In genomic region chr15:103501186-103501585, GRCm38 (mm10) we compare ENCODE assay signal across 33 mouse cellular contexts. TPM values are rescaled to one million over a fixed set of nuclear protein-coding genes. Genes with fewer than 3 reads are reported as not detected.
DNase-seq lines count a peak whose midpoint lies in the region; ATAC-seq lines count a peak whose summit lies in the region.
"Had no signal": no experiment of that assay in that cellular context is flagged by ENCODE, and none has a peak within 500 bp of the region (broad histone marks: within the 10 kb centered on the region; RNA-seq: fewer than 3 reads in every experiment).

No protein-coding gene starts in this region.

- H3K9ac ChIP-seq in midbrain, embryonic 11.5 days (ENCODE audit: low read length) = no peak overlapping the region
- no peak overlapping the region for H3K9ac ChIP-seq in midbrain, embryonic 14.5 days (replicated peaks; ENCODE audit: low read length)
- H3K9ac ChIP-seq: forebrain, embryonic 13.5 days; heart, embryonic 13.5 days; hindbrain, embryonic 13.5 days had no signal

- H3K27me3 ChIP-seq in midbrain, embryonic 11.5 days (ENCODE audit: control insufficient read depth, insufficient read depth, low read length) = peaks cover 4% of the 10 kb centered on the region; the same call in 1 of the 2 replicates
- no peaks in the 10 kb centered on the region for H3K27me3 ChIP-seq in midbrain, embryonic 14.5 days (ENCODE audit: control insufficient read depth, insufficient read depth, low read length)
- no peaks in the 10 kb centered on the region for H3K27me3 ChIP-seq in splenic B cell, adult 2 months (ENCODE audit: control insufficient read depth, insufficient read depth, low read length, poor library complexity, severe bottlenecking)
- H3K27me3 ChIP-seq: forebrain, embryonic 13.5 days had no signal

- no peak overlapping the region for H3K4me2 ChIP-seq in midbrain, embryonic 11.5 days
- no peak overlapping the region for H3K4me2 ChIP-seq in midbrain, embryonic 14.5 days (ENCODE audit: low read length)
- H3K4me2 ChIP-seq: heart, embryonic 13.5 days; hindbrain, embryonic 13.5 days had no signal

- no peaks in the 10 kb centered on the region for H3K36me3 ChIP-seq in midbrain, embryonic 11.5 days (ENCODE audit: control insufficient read depth, insufficient read depth, low read length)
- H3K36me3 ChIP-seq in midbrain, embryonic 14.5 days (ENCODE audit: control insufficient read depth, insufficient read depth, low read length) = no peaks in the 10 kb centered on the region
- H3K36me3 ChIP-seq in splenic B cell, adult 2 months (ENCODE audit: control insufficient read depth, insufficient read depth, low read length, poor library complexity, severe bottlenecking) = peaks cover 8% of the 10 kb centered on the region; the same call in 1 of the 2 replicates
- H3K36me3 ChIP-seq: forebrain, embryonic 10.5 days; heart, embryonic 10.5 days; heart, embryonic 13.5 days; hindbrain, embryonic 10.5 days; hindbrain, embryonic 13.5 days had no signal

- H3K4me1 ChIP-seq in midbrain, embryonic 11.5 days (ENCODE audit: control insufficient read depth, insufficient read depth, low read length) = peaks cover 7% of the 10 kb centered on the region
- H3K4me1 ChIP-seq in midbrain, embryonic 14.5 days (ENCODE audit: control insufficient read depth, insufficient read depth, low read length) = peaks cover 33% of the 10 kb centered on the region

- no peak for ATAC-seq in midbrain, embryonic 11.5 days (ENCODE audit: low FRiP score)
- ATAC-seq in midbrain, embryonic 14.5 days (ENCODE audit: low FRiP score, low TSS enrichment) = no peak
- ATAC-seq: activated CD4-positive, CD25-positive, alpha-beta regulatory T cell, adult 4 months; forebrain, embryonic 13.5 days; forebrain, embryonic 16.5 days; hindbrain, embryonic 16.5 days had no signal

- WGBS in midbrain, embryonic 11.5 days = 78% methylated on average over 2 of the region's 2 CpGs
- 68% methylated on average over 2 of the region's 2 CpGs for WGBS in midbrain, embryonic 14.5 days

- no peak overlapping the region for H3K27ac ChIP-seq in midbrain, embryonic 11.5 days (ENCODE audit: low read depth, low read length)
- no peak overlapping the region for H3K27ac ChIP-seq in midbrain, embryonic 14.5 days (replicated peaks; ENCODE audit: low read depth, low read length)
- H3K27ac ChIP-seq: forebrain, embryonic 10.5 days; forebrain, embryonic 13.5 days; heart, adult 2 months; heart, embryonic 10.5 days; heart, embryonic 13.5 days; hindbrain, embryonic 10.5 days; hindbrain, embryonic 13.5 days had no signal

- no peaks in the 10 kb centered on the region for H3K9me3 ChIP-seq in midbrain, embryonic 11.5 days (ENCODE audit: control insufficient read depth, low read length)
- no peaks in the 10 kb centered on the region for H3K9me3 ChIP-seq in midbrain, embryonic 14.5 days (ENCODE audit: control insufficient read depth, low read length)
- H3K9me3 ChIP-seq: forebrain, embryonic 10.5 days; forebrain, embryonic 13.5 days; heart, embryonic 10.5 days; heart, embryonic 13.5 days; hindbrain, embryonic 10.5 days; hindbrain, embryonic 13.5 days had no signal

- no peak overlapping the region for H3K4me3 ChIP-seq in midbrain, embryonic 11.5 days (ENCODE audit: low read depth, low read length)
- H3K4me3 ChIP-seq in midbrain, embryonic 14.5 days (replicated peaks; ENCODE audit: low read depth, low read length) = no peak overlapping the region
- H3K4me3 ChIP-seq: forebrain, embryonic 10.5 days; forebrain, embryonic 13.5 days; heart, adult 2 months; heart, embryonic 10.5 days; heart, embryonic 13.5 days; hindbrain, embryonic 10.5 days; hindbrain, embryonic 13.5 days had no signal

- intact Hi-C loops in heart, postnatal 25 days (cut with DNase I) = no loop called here

- DNase-seq in midbrain, embryonic 11.5 days (ENCODE audit: low spot score, missing footprints) = peak; percentile 67
- no peak for DNase-seq in midbrain, embryonic 14.5 days
- peak; percentile 22 for DNase-seq in induced T-regulatory cell, adult 2 months (ENCODE audit: low read depth)
- DNase-seq in splenic B cell, adult 2 months (ENCODE audit: low read depth, low spot score) = peak; percentile 21
- DNase-seq in heart, postnatal 25 days (ENCODE audit: low spot score) = no peak
- no peak for DNase-seq in T-cell, adult 2 months (ENCODE audit: low spot score)
- DNase-seq: adrenal gland, postnatal 10 days; adrenal gland, postnatal 36 days; cerebellum, adult 18-20 months; cerebellum, adult 9-10 months; cerebellum, postnatal 14 days; gastrocnemius, postnatal 10 days; gastrocnemius, postnatal 36 days; heart, adult 2 months; heart, postnatal 36 days had no signal

RNA-seq across cellular contexts. Expression of gene Pde1b, which starts 1.6 kb away (rescaled TPM):
- polyA plus RNA-seq in midbrain, embryonic 11.5 days (2014; fragmentation: Nextera tagmentation; extraction: Ambion mirVana) = 31.8 and 35.6 TPM in 2 replicates
- polyA plus RNA-seq in midbrain, embryonic 14.5 days (2014; fragmentation: Nextera tagmentation; extraction: Ambion mirVana) = 81.6 and 90.8 TPM in 2 replicates
- total RNA-seq in heart, postnatal 25 days (2021) = 1 to 10 TPM; 1.1 to 1.4 TPM

RNA-seq across cellular contexts. Expression of gene Ppp1r1a, which starts 36.6 kb away (rescaled TPM):
- polyA plus RNA-seq in midbrain, embryonic 11.5 days (2014; fragmentation: Nextera tagmentation; extraction: Ambion mirVana) = 56.4 and 62.7 TPM in 2 replicates
- 110 and 146 TPM in 2 replicates for polyA plus RNA-seq in midbrain, embryonic 14.5 days (2014; fragmentation: Nextera tagmentation; extraction: Ambion mirVana)
- total RNA-seq in heart, postnatal 25 days (2021) = 10 to 100 TPM; 10.5 to 12.0 TPM
- total RNA-seq: granulocyte monocyte progenitor cell, adult 5-6 weeks; MEL had no signal

RNA-seq across cellular contexts. Expression of gene Nckap1l, which starts 47.6 kb away (rescaled TPM):
- polyA plus RNA-seq in midbrain, embryonic 11.5 days (2014; fragmentation: Nextera tagmentation; extraction: Ambion mirVana) = 2.4 and 2.7 TPM in 2 replicates
- 1.0 and 2.4 TPM in 2 replicates for polyA plus RNA-seq in midbrain, embryonic 14.5 days (2014; fragmentation: Nextera tagmentation; extraction: Ambion mirVana)
- 1 to 10 TPM; 3.9 to 4.2 TPM for total RNA-seq in heart, postnatal 25 days (2021)

RNA-seq across cellular contexts. Expression of gene Gtsf2, which starts 52.9 kb away (rescaled TPM):
- polyA plus RNA-seq in midbrain, embryonic 11.5 days (2014; fragmentation: Nextera tagmentation; extraction: Ambion mirVana) = 0.23 TPM in 1 of 2 replicates, not detected in the other
- polyA plus RNA-seq in midbrain, embryonic 14.5 days (2014; fragmentation: Nextera tagmentation; extraction: Ambion mirVana) = 0.43 TPM in 1 of 2 replicates, not detected in the other
- not detected for total RNA-seq in heart, postnatal 25 days (2021)
- total RNA-seq: adrenal gland, adult 18-20 months; adrenal gland, postnatal 10 days; adrenal gland, postnatal 36 days; gastrocnemius, adult 18-20 months; gastrocnemius, postnatal 10 days; gastrocnemius, postnatal 36 days; heart, adult 2 months; heart, postnatal 36 days; MEL had no signal
- polyA plus RNA-seq: activated CD4-positive, CD25-positive, alpha-beta regulatory T cell, adult 4 months; C2C12; embryonic facial prominence, embryonic 11.5 days; embryonic facial prominence, embryonic 14.5 days; forebrain, embryonic 13.5 days; forebrain, embryonic 16.5 days; heart, adult 2 months; heart, embryonic 10.5 days; heart, embryonic 13.5 days; heart, embryonic 16.5 days; hindbrain, embryonic 10.5 days; hindbrain, embryonic 13.5 days; intestine, embryonic 14.5 days had no signal

Comparison
In these comparisons a context has a peak if more than half of its experiments do, and no peak if none do; other contexts are left out.
1. DNase-seq: peak in midbrain, embryonic 11.5 days (single experiment), induced T-regulatory cell, adult 2 months (single experiment) and splenic B cell, adult 2 months (single experiment); none in midbrain, embryonic 14.5 days (single experiment), heart, postnatal 25 days (single experiment) and T-cell, adult 2 months (single experiment).